Mouse (Mus musculus): ENCODE results near the gene Clec11a. TPM values are rescaled to one million over a fixed set of nuclear protein-coding genes. Genes with fewer than 3 reads are reported as not detected.

Clec11a gene
- polyA plus RNA-seq, 1 experiment = 1.8 TPM

- H3K4me1 ChIP-seq = no peaks in the 10 kb centered on the region
- no peaks in the 10 kb centered on the region for H3K36me3 ChIP-seq (replicated peaks; ENCODE audit: low read length)
- no peak overlapping the region for H3K4me3 ChIP-seq (replicated peaks)
- TF ChIP-seq FLI1 (IDR thresholded peaks at IDR 0.05; ENCODE audit: low read length) = no peak
- no peak for TF ChIP-seq GATA1 (IDR thresholded peaks at IDR 0.05; ENCODE audit: borderline replicate concordance, low read length)
- H3K9me3 ChIP-seq = peaks cover 9% of the 10 kb centered on the region
- peaks cover 36% of the 10 kb centered on the region for H3K27me3 ChIP-seq (replicated peaks)
These were observed 25.1 kb downstream of the Clec11a start for GRCm38 (mm10) chr7:44281586-44281985.

GRCm38 (mm10) chr7:44280959-44281358 lies 25.7 kb downstream of the Clec11a start:
- no peak for TF ChIP-seq FLI1 (IDR thresholded peaks at IDR 0.05; ENCODE audit: low read length)
- H3K36me3 ChIP-seq (replicated peaks; ENCODE audit: low read length) = no peaks in the 10 kb centered on the region

DNA sequence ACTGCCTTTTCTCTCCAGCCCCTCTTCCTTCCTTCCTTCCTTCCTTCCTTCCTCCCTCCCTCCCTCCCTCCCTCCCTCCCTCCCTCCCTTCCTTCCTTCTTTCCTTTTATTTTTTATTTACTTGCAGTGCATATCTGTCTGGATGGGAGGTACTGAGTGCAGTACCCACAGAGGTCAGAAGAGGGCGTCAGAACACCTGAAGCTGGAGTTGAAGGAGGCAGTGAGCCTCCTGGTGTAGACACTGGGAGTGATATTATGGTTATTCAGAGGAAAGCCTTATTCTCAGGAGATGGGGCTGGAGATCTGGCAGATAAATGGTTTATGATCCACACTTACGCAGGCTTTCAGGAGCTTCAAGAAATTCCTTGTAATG lies 29.5 kb downstream of the Clec11a start:
- no peaks in the 10 kb centered on the region for H3K36me3 ChIP-seq (replicated peaks; ENCODE audit: low read length)
- peaks cover 12% of the 10 kb centered on the region for H3K9me3 ChIP-seq
- TF ChIP-seq FLI1 (IDR thresholded peaks at IDR 0.05; ENCODE audit: low read length) (no peak), GATA1 (IDR thresholded peaks at IDR 0.05; ENCODE audit: borderline replicate concordance, low read length) (no peak)
- H3K27me3 ChIP-seq (replicated peaks) = peaks cover 46% of the 10 kb centered on the region
- H3K4me1 ChIP-seq = no peaks in the 10 kb centered on the region; the same call in 1 of the 2 replicates
- H3K4me3 ChIP-seq (replicated peaks) = no peak overlapping the region

More at GRCm38 (mm10) chr7:44280959-44281358, 25.7 kb downstream of the Clec11a start:
- H3K4me1 ChIP-seq = no peaks in the 10 kb centered on the region
- H3K27me3 ChIP-seq (replicated peaks) = peaks cover 38% of the 10 kb centered on the region
- H3K9me3 ChIP-seq = peaks cover 12% of the 10 kb centered on the region
- H3K4me3 ChIP-seq (replicated peaks) = no peak overlapping the region

DNA sequence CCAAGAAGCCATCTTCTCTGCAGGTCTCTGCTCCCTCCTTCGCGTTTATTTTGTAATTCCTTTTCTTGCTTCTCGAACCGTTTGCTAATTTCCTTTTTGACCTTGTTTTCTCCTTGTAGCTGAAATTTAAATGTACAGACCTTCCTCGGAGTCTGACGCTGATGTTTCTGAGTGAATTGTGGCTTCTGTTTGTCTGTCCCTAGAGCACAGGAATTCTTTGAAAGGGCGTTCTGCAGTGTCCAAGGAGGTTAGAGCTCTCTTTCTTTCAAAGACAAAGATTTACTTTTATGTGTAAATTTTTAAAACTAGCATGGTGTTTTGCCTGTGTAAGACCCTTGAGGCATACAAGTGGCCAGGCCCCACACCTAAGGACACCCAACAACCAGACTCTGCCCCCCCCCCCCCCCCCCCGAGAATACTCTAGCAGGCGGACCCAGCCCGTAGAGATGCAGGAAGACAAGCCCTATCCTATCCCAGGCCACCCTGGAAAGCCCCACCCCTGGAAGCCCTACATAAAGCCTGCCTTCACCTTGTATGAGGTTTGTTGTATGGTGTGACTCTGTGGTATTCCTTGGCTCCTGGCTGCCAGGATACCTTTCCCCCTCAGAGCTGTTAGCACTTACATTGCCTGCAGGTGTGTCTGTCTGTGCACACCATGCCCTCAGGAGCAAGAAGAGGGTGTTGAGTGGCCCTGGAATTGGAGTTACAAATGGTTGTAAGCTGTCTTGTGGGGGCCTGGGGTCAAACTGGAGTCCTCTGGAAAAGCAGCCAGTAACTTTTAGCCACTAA lies 30.0 kb downstream of the Clec11a start:
- TF ChIP-seq FLI1 (IDR thresholded peaks at IDR 0.05; ENCODE audit: low read length) (no peak), GATA1 (IDR thresholded peaks at IDR 0.05; ENCODE audit: borderline replicate concordance, low read length) (no peak)
- Histone ChIP-seq H3K27me3 (replicated peaks) (peaks cover 41% of the 10 kb centered on the region), H3K9me3 (peaks cover 12% of the 10 kb centered on the region), H3K36me3 (replicated peaks; ENCODE audit: low read length) (no peaks in the 10 kb centered on the region), H3K4me1 (no peaks in the 10 kb centered on the region; the same call in 1 of the 2 replicates), H3K4me3 (replicated peaks) (no peak overlapping the region)

GRCm38 (mm10) chr7:44275546-44275945 lies 31.2 kb downstream of the Clec11a start:
- TF ChIP-seq FLI1 (IDR thresholded peaks at IDR 0.05; ENCODE audit: low read length) (no peak), GATA1 (IDR thresholded peaks at IDR 0.05; ENCODE audit: borderline replicate concordance, low read length) (no peak)
- no peaks in the 10 kb centered on the region for H3K36me3 ChIP-seq (replicated peaks; ENCODE audit: low read length)
- H3K9me3 ChIP-seq = peaks cover 16% of the 10 kb centered on the region
- H3K4me3 ChIP-seq (replicated peaks) = no peak overlapping the region
- H3K27me3 ChIP-seq (replicated peaks) = peaks cover 38% of the 10 kb centered on the region
- H3K4me1 ChIP-seq = no peaks in the 10 kb centered on the region; the same call in 1 of the 2 replicates

DNA sequence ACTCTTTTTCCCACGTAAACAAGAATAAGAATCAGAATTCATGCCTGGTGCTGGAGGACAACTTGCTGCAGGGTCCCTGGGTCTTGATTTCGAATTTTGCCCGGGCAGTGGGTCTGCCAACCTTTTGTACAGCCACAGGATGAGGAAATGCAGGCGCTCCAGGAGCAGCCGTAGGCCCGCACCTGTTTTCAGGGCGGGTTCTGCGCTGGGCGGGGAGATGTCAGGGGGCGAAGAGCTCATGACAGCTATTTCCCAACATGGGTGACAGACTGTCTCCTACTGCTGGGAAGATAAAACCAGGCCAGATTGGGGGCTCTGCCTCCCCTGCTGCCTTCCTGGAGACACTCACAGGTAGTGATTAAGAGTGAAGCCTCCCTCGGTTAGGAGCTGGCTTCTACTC lies 32.6 kb downstream of the Clec11a start:
- no peak for TF ChIP-seq FLI1 (IDR thresholded peaks at IDR 0.05; ENCODE audit: low read length)
- Histone ChIP-seq H3K36me3 (replicated peaks; ENCODE audit: low read length) (no peaks in the 10 kb centered on the region), H3K27me3 (replicated peaks) (peaks cover 34% of the 10 kb centered on the region), H3K4me3 (replicated peaks) (no peak overlapping the region), H3K4me1 (no peaks in the 10 kb centered on the region; the same call in 1 of the 2 replicates), H3K9me3 (peaks cover 16% of the 10 kb centered on the region)

DNA sequence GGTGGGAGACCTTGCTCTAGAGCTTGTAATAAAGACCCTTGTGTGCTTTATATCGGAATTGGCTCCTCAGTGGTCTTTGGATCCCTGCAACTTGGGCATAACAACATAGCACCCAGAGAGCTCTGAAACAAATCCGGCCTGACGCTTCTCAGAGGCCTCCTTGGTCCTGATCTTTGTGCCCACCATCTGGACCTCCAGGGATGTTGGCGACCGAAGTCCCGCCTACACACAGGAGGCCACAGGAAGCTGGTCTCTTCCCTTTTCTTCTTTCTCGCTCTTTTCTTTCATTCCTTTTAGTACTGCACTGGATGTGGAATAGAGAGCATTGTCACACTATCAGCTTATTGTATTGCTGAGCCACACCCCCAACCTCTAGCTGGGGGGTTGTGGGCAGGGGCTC lies 33.3 kb downstream of the Clec11a start:
- Histone ChIP-seq H3K27me3 (replicated peaks) (peaks cover 37% of the 10 kb centered on the region), H3K4me3 (replicated peaks) (no peak overlapping the region), H3K36me3 (replicated peaks; ENCODE audit: low read length) (no peaks in the 10 kb centered on the region), H3K9me3 (peaks cover 16% of the 10 kb centered on the region), H3K4me1 (no peaks in the 10 kb centered on the region; the same call in 1 of the 2 replicates)
- TF ChIP-seq FLI1 (IDR thresholded peaks at IDR 0.05; ENCODE audit: low read length) (no peak), GATA1 (IDR thresholded peaks at IDR 0.05; ENCODE audit: borderline replicate concordance, low read length) (no peak)

DNA sequence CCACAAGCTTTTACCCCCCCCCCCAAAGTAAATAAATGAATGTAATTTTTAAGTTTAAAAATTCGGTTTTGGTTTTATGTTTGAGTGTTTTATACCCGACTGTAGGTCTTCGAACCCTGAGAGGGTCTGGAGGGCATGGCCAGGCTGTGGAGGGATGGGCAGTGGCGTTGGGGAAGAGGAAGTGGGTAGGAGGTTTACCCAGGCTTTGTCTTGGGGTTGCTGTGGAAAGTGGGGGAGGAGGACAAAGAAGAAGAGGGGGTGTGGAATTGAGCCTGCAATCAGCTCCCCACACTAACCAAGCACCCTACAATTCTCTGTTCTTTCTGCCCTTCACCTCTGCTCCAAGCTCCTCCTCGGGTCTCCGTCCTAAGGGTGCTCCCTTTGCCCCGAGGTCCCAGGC lies 34.2 kb downstream of the Clec11a start:
- H3K36me3 ChIP-seq (replicated peaks; ENCODE audit: low read length) = no peaks in the 10 kb centered on the region
- TF ChIP-seq GATA1 (IDR thresholded peaks at IDR 0.05; ENCODE audit: borderline replicate concordance, low read length) (no peak), FLI1 (IDR thresholded peaks at IDR 0.05; ENCODE audit: low read length) (no peak)
- H3K4me3 ChIP-seq (replicated peaks) = no peak overlapping the region
- no peaks in the 10 kb centered on the region; the same call in 1 of the 2 replicates for H3K4me1 ChIP-seq
- peaks cover 40% of the 10 kb centered on the region for H3K27me3 ChIP-seq (replicated peaks)
- H3K9me3 ChIP-seq = peaks cover 7% of the 10 kb centered on the region; the same call in 1 of the 2 replicates

- no peak for TF ChIP-seq GATA1 (IDR thresholded peaks at IDR 0.05; ENCODE audit: borderline replicate concordance, low read length)
- no peak for TF ChIP-seq FLI1 (IDR thresholded peaks at IDR 0.05; ENCODE audit: low read length)
These were observed 35.4 kb downstream of the Clec11a start for GRCm38 (mm10) chr7:44271309-44271708.

GRCm38 (mm10) chr7:44269397-44269796 lies 37.3 kb downstream of the Clec11a start:
- Histone ChIP-seq H3K36me3 (replicated peaks; ENCODE audit: low read length) (no peaks in the 10 kb centered on the region), H3K9me3 (peaks cover 4% of the 10 kb centered on the region; the same call in 1 of the 2 replicates), H3K27me3 (replicated peaks) (peaks cover 46% of the 10 kb centered on the region), H3K4me3 (replicated peaks) (no peak overlapping the region), H3K4me1 (peaks cover 2% of the 10 kb centered on the region; the same call in 1 of the 2 replicates)
- TF ChIP-seq GATA1 (IDR thresholded peaks at IDR 0.05; ENCODE audit: borderline replicate concordance, low read length) = no peak
- no peak for TF ChIP-seq FLI1 (IDR thresholded peaks at IDR 0.05; ENCODE audit: low read length)

More at GRCm38 (mm10) chr7:44271309-44271708, 35.4 kb downstream of the Clec11a start:
- Histone ChIP-seq H3K4me3 (replicated peaks) (no peak overlapping the region), H3K36me3 (replicated peaks; ENCODE audit: low read length) (no peaks in the 10 kb centered on the region), H3K4me1 (no peaks in the 10 kb centered on the region; the same call in 1 of the 2 replicates), H3K9me3 (peaks cover 7% of the 10 kb centered on the region; the same call in 1 of the 2 replicates), H3K27me3 (replicated peaks) (peaks cover 48% of the 10 kb centered on the region)

Measured in megakaryocyte, embryonic 14.5 days (primary cell).